Mouse (Mus musculus) skeletal muscle tissue, adult 2 months (tissue): ENCODE results near the gene Itpr1.

Source experiments
- DNase-seq: peaks from one replicate; pipeline ENCODE4 v3.0.0-alpha.2; 2012; ENCODE audit warnings: low read depth, low spot score

The Itpr1 gene

GRCm38 (mm10) chr6:108212881-108213295 is at the start of gene Itpr1:
Itpr1 (plus strand) TSS chr6:108213096.
- peak; percentile 98 for DNase-seq

GRCm38 (mm10) chr6:108164935-108165334 is 48.0 kb upstream of the Itpr1 start:
- peak; percentile 21 for DNase-seq

DNA sequence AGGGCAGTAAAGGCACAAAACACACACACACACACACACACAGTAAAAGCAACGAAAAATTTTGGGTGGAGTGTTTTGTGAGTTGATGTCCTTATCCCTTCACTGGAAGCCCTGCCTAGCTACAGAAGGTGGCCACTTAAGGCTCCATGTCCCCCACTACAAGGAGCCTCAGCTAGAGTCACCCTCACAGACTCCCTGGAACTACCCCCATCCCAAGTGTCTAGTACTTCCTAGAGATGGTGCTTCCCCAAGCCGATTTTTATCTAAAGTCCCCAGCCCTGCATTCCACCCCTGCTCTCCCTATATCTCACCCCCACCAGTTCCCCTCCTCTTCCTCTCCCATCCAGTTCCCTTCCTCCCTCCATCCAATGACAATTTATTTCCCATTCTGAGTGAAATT is 47.3 kb upstream of the Itpr1 start:
- DNase-seq, result no peak

DNA sequence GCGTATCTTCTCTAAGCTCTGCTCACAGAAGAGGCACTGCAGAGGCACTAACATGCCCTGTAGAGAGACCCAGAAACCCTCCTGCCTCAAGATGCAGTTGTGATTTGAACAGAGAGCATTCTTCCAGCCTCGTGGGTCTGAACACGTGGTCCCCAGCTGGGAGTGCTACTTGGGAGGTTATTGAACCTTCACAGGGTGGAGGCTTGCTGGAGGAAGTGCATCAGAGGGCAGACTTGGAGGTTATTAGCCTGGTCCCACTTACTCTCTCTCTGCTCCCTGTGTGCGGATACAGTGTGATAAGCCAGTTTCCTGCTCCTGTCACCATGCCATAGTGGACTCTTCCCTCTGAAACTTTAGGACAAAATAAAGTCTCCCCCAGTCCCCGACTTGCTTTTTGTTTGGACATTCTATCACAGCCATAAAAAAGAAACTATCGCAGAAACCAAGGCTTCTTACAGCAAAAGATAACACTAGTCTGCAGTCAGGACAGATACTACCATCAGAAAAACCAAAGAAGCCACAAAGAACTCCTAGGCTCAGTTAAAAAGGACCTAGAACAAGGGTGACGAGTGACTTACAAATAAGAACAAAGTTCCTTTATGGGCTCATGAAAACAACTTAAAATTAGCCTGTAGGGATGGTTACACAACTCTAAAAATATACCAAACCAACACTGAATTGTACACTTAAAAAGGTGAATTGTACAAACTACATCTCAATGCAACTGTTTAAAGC is 44.8 kb upstream of the Itpr1 start:
- DNase-seq, result no peak

- no peak for DNase-seq
Observed at GRCm38 (mm10) chr6:108168723-108169122, 44.2 kb upstream of the Itpr1 start.

- no peak for DNase-seq
Observed at GRCm38 (mm10) chr6:108169466-108169865, 43.4 kb upstream of the Itpr1 start.

- DNase-seq, result no peak
Observed at GRCm38 (mm10) chr6:108172219-108172618, 40.7 kb upstream of the Itpr1 start.

DNA sequence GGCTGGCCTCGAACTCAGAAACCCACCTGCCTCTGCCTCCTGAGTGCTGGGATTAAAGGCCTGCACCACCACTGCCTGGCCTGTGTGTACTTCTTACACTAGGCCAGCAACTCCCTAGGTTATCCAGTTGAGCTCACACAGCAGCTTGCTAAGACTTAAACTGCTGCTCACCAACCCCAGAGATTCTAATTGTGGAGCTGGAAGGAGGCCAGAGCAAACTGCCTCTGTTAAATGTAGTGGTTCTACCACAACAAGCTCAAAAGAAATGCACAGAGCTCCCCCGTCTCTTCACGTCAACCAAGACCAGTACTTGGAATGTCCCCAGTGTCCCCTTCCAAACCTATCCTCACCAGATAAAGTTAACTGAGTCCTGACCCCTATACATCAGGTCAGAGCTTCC is 38.7 kb upstream of the Itpr1 start:
- DNase-seq, result no peak

DNA sequence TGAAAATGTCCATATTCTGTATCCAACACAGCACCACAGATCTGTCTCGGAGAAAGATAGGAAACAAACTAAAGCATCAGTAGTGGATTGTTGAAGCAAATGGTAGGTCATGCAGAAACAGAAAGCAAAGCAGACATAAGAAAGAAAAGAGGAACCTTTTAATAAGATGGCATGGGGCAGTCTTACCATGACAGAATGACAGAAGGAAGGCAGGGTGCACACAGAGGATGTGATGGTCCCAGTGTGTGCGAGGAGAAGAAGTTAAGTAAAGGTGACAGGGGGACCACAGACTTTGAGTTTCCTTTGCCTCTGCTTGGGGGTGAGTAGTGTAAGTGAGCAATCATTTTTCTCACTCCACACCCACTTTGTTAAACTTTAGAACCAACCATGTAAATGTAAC is 33.8 kb upstream of the Itpr1 start:
- DNase-seq, result no peak

DNA sequence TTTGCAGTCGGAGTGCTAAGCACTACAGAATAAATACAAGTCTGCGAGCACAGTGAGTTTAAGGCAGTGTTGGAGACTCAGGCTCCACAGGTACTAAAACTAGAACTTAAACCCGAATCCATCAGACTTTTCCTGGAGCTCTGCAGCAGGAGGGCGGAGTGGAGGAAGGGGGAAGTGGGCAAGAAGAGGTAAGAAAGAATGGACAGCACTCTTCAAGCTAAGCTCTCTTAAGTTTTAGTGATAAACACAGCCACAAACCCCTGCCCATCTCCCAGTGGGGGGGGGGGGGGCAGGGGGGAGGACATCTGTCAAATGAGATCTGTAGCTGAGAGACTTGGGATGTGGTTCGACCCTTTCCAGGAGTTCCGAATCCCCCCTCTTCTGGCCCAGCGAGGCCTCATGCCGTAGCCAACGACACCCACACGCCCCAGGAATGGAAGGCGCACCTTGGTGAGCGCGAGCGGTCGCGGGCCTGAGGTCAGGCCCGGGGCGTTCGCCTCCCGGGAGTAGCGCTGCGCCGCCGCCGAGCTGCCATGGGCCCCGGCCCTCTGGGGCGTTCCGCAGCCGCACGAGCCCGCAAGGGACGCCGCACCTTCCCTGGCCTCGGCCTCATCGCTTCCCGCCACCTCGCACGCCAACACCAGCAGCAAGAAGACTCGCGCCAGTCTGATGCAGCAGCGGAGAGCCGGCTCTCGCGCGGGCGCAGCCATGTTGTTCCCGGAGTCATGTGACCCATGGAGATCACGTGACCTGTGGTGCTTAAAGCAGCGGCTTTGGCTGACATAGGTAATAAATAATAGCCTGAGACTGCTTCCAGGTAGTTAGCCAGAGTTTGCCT is 27.8 kb upstream of the Itpr1 start, which contains the start of gene Sumf1:
TSS of gene Sumf1 (minus strand) at position 736 of the 838 bp plus-strand sequence.
- peak; percentile 87 for DNase-seq

DNA sequence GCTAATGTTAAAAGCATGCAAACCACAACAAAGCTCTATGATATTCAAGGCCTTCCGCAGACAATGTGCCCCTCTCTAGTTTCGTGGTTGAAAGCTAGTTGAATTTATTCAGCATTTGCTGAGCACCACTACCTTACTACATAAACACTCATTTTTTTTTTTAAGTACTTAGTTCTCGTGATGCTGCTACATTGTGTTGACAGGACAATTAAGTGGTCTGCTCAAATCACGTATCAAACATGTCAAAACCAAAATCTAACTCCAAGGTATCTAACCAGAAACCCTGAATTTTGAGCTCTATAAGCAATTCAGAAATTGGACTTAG is 27.2 kb upstream of the Itpr1 start:
- no peak for DNase-seq

DNA sequence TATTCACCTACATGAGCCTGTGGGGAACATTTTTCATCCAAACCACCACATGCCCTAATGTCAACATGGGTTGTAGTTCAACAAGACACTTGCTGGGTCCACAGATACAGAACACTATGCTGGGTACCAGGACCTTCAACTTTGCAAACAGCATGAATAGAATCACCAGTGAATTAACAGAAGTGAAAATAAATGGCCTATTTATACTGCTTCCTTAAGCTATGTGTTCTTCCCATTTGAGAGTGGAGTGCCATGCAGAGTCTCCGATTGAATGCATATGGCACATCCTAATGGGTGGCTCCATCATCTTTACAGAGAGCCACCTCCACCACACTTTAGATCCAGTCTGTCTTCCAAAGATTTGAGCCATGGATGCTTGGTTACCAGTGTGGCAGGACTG is 22.2 kb upstream of the Itpr1 start:
- no peak for DNase-seq

- no peak for DNase-seq
Observed at GRCm38 (mm10) chr6:108192632-108193031, 20.3 kb upstream of the Itpr1 start.

DNA sequence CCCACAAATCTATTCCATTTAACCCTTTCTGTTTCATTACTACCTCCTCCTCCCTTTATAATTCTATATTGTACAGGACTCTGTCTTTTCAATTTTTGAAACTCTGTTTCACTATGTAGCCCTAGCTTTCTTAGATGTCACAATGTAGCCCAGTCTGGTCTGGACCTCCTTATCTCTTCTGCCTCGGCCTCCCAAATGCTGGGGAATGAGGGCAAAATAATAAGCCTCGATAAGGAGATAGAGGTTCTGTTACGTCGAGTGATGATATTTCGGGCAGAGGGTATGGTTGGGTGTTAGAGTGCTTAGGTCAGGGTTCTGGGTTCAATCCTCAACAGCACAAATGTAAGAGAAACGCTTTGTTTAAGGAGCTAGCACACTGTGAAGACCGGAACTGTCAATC is 16.2 kb upstream of the Itpr1 start:
- no peak for DNase-seq

GRCm38 (mm10) chr6:108197117-108197516 is 15.8 kb upstream of the Itpr1 start:
- DNase-seq, result no peak

GRCm38 (mm10) chr6:108198286-108198685 is 14.6 kb upstream of the Itpr1 start:
- DNase-seq, result no peak

DNA sequence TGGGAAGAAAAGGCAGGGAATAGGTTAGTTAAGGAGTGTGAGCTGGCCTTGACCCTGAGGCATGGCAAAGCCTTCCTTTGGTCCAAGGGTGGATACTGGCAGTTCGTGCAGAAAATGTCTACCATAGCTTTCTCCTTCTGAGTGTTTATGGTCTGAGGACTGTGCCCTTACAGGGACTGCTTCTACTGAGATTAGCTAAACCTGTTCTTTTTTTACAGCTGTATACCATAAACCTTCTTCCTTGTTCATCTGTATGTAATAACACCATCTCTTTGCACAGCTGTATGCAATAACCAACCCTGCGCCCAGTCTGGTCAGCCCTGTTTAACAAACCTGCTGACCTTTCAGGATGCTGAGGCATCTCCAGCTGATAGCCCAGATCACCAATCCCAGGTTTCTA is 8.6 kb upstream of the Itpr1 start:
- no peak for DNase-seq

GRCm38 (mm10) chr6:108206145-108206544 is 6.8 kb upstream of the Itpr1 start:
- DNase-seq, result no peak

DNA sequence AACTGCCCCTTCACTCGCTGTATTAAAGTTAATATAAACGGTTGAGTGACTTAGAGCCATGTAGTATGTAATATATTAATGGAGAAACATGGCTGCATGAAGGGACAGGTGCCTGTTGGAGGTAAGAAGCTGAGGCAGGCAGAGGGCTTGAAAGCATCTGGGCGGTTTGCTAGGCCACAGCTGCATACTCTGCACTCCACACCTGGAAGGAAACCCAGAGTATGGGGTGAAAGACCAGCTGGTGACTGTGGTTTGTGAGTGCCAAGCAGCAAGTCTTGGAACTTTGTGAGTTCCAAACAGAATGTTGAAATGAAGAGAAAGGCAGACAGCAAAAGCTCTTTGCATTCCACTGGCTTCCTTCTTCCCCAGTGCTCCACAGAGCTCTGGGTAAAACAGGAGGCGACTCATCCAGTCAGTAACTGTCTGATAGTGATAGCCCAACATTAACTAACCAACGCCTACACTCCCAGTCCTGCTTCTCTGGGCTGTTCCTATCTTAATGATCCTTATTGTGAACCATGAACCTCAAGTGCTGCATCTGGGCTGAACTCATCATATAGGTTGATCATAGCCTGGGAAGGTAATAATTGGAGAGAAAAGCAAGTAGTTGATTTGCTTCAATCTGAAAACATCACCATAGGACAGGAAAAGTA is 5.9 kb upstream of the Itpr1 start:
- no peak for DNase-seq

DNA sequence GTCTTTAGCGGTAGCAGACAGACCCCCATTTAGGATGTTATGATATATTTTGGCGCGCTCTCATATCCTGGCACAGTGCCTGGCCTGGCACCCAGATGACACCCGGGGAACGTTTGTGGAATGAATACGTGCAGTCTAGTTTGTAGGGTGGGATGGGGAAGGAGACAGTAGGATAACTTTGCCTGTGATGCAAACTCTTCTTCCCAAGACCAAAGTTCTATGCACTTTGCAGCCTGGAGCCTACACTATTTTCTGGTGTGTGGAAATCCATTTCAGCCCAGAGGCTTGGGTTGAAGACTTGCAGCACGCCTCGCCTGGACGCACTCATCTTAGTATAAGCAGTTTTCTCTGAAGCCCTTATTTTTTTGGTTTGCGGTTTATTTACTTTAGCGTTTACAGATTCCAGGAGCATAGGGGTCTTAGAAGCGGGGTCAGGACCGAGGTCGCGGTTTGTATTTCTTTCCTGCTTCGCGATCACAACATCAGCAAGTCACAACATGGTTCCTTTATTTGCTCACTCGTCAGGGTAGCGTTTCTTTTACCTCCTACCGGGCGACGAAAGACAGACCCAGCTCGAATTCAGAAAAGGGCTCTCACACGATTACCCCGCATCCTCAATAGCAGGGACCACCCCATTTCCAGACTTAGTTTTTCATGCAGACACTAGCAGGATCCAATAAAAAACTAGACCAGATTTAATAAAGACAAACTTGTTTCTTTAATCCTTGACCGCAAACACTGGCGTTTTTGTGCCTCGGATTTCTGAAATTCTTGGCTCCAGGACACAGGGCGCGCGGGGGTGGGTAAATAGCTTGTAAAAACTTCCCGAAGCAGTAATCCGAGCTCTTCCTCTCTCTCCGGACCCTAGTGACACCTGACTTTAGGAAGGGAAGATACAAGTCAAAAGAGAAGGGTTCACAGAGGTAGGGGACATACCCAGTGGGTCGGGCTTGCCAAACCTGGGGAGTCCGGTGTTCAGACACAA is 708 bp upstream of the Itpr1 start:
- no peak for DNase-seq
